Mouse (Mus musculus) adipocyte (in vitro differentiated cells): Measurements from ENCODE around the gene Teddm2.

Experiments
- DNase-seq: peaks from one replicate; pipeline ENCODE4 v3.0.0-alpha.2; 2016; ENCODE audit warnings: low spot score

Gene Teddm2

GRCm38 (mm10) chr1:153899731-153900380 is at the start of gene Teddm2, which contains the start of gene Glul:
TSS of gene Teddm2 (minus strand) at chr1:153900228.
TSS of gene Glul (plus strand) at chr1:153899944.
- DNase-seq, result peak; percentile 94

- no peak for DNase-seq
These were observed 47.8 kb upstream of the Teddm2 start for GRCm38 (mm10) chr1:153947837-153948236.

GRCm38 (mm10) chr1:153946971-153947370 is 46.9 kb upstream of the Teddm2 start:
- DNase-seq, result no peak

GRCm38 (mm10) chr1:153945181-153945580 is 45.2 kb upstream of the Teddm2 start:
- peak; percentile 76 for DNase-seq

GRCm38 (mm10) chr1:153940986-153941385 is 41.0 kb upstream of the Teddm2 start:
- DNase-seq, result no peak

DNA sequence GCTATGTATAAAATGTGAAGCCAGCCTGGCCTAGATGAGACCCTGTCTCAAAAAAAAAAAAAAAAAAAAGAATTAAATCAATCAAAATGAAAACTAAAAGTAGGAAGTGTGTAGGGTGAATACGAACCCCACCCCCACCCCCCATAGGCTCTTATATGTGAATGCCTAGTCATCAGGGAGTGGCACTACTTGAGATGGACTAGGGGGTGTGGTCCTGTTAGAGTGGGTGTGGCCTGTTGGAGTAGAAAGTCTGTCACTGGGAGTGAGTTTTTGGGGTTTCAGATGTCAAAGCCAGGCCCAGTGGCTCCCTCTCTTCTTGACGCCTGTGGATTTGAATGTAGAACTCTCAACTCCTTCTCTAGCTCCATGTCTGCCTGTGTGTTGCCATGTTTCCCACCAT is 37.0 kb upstream of the Teddm2 start:
- no peak for DNase-seq

DNA sequence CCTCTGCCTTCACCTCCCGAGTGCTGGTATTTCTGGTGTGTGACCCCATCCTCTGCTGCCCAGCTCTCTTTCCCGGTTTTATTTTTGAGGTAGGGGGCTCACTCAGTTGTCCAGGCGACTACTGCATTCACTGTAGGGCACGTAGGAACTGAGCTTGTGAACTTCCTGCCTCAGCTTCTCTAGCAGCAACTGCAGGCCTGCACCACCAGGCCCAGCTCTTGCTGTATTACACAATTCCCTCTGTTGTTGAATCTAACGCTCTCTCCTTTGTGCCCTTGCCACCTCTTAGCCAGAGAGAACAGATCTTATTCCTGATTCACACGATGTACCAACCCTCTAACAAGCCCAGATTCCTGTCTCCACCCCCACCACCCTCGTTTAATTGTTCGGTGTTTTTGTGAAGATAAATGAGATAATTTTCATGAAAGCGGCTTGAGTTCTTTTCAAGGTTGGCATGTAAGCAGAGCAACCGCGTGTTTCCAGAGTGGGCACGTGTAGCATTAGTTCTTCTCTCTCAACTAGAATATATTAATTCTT is 35.9 kb upstream of the Teddm2 start:
- peak; percentile 21 for DNase-seq

DNA sequence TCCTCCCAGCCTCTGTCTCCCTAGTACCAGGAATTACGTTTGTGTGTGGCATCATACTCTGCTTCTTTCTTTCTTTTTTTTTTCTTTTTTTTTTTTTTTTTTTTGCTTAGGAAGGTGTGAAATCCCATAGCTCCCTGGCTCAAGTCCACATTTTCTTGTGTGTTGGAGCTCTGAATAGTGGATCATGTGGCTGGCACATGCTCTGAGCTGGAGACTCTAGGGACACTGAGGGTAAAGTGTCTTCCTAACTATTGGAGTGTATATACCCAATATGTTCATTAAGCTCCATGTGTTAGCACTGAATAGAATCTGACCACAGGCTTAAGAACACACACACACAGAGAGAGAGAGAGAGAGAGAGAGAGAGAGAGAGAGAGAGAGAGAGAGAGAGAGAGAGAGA is 33.7 kb upstream of the Teddm2 start:
- no peak for DNase-seq

GRCm38 (mm10) chr1:153930431-153930830 is 30.4 kb upstream of the Teddm2 start:
- DNase-seq, result peak; percentile 74

- no peak for DNase-seq
These were observed 24.7 kb upstream of the Teddm2 start for GRCm38 (mm10) chr1:153924395-153925385.

DNA sequence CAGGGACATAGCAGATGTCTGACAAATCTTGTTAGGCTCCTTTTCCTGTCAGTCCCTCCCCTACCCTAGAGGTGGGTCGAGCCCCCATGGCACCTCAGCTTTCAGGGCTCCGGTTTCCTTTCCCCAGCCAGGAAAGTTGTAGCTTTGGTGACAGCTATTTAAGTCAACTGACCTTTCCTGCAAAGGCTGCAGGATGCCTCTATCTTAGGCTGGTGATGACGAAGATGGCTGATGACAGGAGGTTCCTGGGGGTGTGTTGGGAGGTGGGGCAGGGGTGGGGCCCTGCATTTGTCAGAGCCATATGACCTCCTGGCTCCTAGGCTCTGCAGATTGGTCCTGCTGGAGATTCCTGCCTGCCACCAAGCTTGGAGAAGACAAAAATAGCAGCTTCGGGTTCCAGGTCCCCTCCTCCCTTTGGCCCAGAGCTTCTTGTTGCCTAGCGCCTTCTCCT is 22.6 kb upstream of the Teddm2 start:
- peak; percentile 54 for DNase-seq

- no peak for DNase-seq
These were observed 21.6 kb upstream of the Teddm2 start for GRCm38 (mm10) chr1:153921642-153922041.

DNA sequence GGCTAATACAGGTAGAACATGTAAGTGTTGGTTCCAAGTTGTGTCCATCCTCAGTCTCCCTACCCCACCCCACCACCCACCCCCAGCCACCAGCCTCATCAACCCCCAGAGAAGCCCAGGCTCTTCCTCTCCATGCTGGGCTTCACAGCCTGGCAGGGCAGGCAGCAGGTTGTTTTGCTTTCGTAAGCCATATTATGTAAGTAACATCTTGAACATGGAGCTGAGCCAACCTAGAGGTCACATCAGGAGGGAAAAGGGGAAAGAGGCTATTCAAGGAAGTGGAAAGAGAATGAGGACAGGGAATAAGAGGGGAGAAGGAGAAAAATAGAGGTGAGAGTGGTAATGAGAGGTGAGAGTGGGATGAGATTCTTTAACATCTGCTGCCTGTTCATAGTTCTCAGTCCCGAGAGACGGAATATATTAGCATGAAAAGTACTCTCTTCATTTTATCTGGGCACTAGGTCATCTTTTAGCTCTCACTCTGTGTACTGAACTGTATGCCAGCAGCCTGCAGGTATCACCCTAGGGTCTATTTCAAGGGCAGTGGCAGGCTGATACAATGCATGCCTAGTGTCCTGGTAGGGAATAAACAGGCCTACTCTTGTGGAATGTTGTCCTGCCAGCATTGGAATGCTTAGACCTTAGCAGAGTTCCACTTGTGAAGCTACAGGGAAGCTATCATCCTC is 18.6 kb upstream of the Teddm2 start:
- DNase-seq, result peak; percentile 82

DNA sequence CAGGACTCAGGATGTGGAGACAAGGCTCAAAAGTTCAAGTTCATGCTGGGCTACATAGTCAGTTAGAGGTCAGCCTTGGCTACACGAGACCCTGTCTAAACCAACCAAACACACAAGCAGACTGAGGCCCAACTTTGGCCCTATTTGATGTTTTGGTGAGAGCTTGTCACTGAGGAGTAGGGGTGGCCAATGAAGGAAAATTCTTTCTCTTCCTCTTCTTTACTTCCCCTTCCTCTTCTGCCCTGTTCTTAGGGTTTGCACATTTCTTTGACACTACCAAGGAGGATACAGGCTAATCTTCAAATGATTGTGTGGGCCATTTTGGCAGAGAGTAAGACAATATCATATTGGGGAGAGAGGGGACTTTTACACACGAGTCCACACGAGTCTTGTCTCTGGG is 13.8 kb upstream of the Teddm2 start:
- peak; percentile 50 for DNase-seq

- no peak for DNase-seq
These were observed 11.3 kb upstream of the Teddm2 start for GRCm38 (mm10) chr1:153911276-153911795.

GRCm38 (mm10) chr1:153910423-153910822 is 10.4 kb upstream of the Teddm2 start:
- DNase-seq, result no peak

GRCm38 (mm10) chr1:153909963-153910291 is 9.9 kb upstream of the Teddm2 start:
- DNase-seq, result no peak

GRCm38 (mm10) chr1:153909213-153909962 is 9.4 kb upstream of the Teddm2 start:
- DNase-seq, result peak; percentile 49

- no peak for DNase-seq
These were observed 8.7 kb upstream of the Teddm2 start for GRCm38 (mm10) chr1:153908741-153909140.

- no peak for DNase-seq
These were observed 8.2 kb upstream of the Teddm2 start for GRCm38 (mm10) chr1:153908208-153908607.

DNA sequence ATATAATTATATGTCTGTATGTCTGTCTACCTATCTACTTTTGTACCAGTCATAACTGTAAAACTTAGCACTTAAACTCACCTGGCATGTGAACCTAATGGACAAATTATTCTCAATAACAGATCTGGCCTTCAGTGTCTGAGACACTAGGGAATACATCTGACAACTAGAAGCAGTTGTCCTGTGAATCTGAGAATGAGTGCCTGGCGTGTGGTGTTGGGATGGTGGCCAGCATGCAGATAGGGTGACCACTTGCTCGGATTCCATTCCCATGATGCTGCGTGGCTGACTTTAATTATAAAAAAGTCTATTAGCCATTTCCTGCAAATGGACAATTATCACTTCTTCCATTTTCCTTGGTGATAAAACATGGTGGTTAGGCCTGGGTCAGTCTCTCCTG is 5.9 kb upstream of the Teddm2 start:
- DNase-seq, result no peak
